Comparison of ENCODE assay signal across 8 mouse cellular contexts in genomic region chr8:111027391-111027937, GRCm38 (mm10). TPM values are rescaled to one million over a fixed set of nuclear protein-coding genes. Genes with fewer than 3 reads are reported as not detected.
DNase-seq lines count a peak whose midpoint lies in the region; ATAC-seq and TF ChIP-seq lines count a peak whose summit lies in the region.

No protein-coding gene starts in this region.

- peak; percentile 98 for ATAC-seq in erythroblast, adult 5-6 weeks (replicated peaks; ENCODE audit: low FRiP score, poor library complexity, severe bottlenecking)
- peak; percentile 83 for ATAC-seq in heart, embryonic 11.5 days (replicated peaks; ENCODE audit: insufficient number of reproducible peaks, low FRiP score, low TSS enrichment)
- peak; percentile 97 for ATAC-seq in kidney, embryonic 16.5 days (ENCODE audit: low FRiP score, low TSS enrichment)

- no peaks in the 10 kb centered on the region for H3K79me2 ChIP-seq in liver, adult 2 months (ENCODE audit: control insufficient read depth, insufficient read depth, low read length)
- no peaks in the 10 kb centered on the region for H3K79me2 ChIP-seq in myocyte (ENCODE audit: control insufficient read depth, insufficient read depth)

- H3K27ac ChIP-seq in heart, embryonic 11.5 days (ENCODE audit: low read depth, low read length), result peak overlapping the region; percentile 66
- peak overlapping the region; percentile 76 for H3K27ac ChIP-seq in kidney, embryonic 16.5 days (ENCODE audit: low read length)
- peak overlapping the region; percentile 85 for H3K27ac ChIP-seq in liver, adult 2 months (replicated peaks; ENCODE audit: insufficient read depth, low read depth, low read length)

- peak overlapping the region; percentile 90 for H3K4me2 ChIP-seq in heart, embryonic 11.5 days
- H3K4me2 ChIP-seq in kidney, embryonic 16.5 days (replicated peaks; ENCODE audit: low read depth, low read length), result peak overlapping the region; percentile 73
- H3K4me2 ChIP-seq in myocyte (ENCODE audit: low read depth), result peak overlapping the region; percentile 84

- H3K4me3 ChIP-seq in heart, embryonic 11.5 days (ENCODE audit: low read depth, low read length), result peak overlapping the region; percentile 84
- H3K4me3 ChIP-seq in kidney, embryonic 16.5 days (ENCODE audit: low read length), result peak overlapping the region; percentile 78
- H3K4me3 ChIP-seq in liver, adult 2 months (ENCODE audit: insufficient read depth, low read depth, low read length), result peak overlapping the region; percentile 61
- H3K4me3 ChIP-seq in myocyte, result peak overlapping the region; percentile 44

- 0 out of 2 replicates have a peak, but pooled peaks cover 4% of the 10 kb centered on the region for H3K4me1 ChIP-seq in heart, embryonic 11.5 days (ENCODE audit: control insufficient read depth, insufficient read depth, low read length)
- no peaks in the 10 kb centered on the region for H3K4me1 ChIP-seq in kidney, embryonic 16.5 days (ENCODE audit: insufficient read depth, low read length)
- H3K4me1 ChIP-seq in liver, adult 2 months (ENCODE audit: control insufficient read depth, insufficient read depth, low read length), result peaks cover 2% of the 10 kb centered on the region; the same call in 1 of the 2 replicates

- H3ac ChIP-seq in myocyte (ENCODE audit: control insufficient read depth, insufficient read length), result peak overlapping the region; percentile 7

- peak; percentile 94 for DNase-seq in A20 (ENCODE audit: low read depth, low spot score)
- peak; percentile 96 for DNase-seq in brain, adult 2 months (ENCODE audit: low read depth, low spot score)
- peak; percentile 87 for DNase-seq in liver, adult 2 months (ENCODE audit: extremely low read depth, low read depth, low spot score)
- DNase-seq in splenic B cell, adult 2 months (ENCODE audit: low read depth, low spot score), result peak; percentile 89

- no peaks in the 10 kb centered on the region for H3K9me3 ChIP-seq in heart, embryonic 11.5 days (replicated peaks; ENCODE audit: control insufficient read depth, low read length)
- no peaks in the 10 kb centered on the region for H3K9me3 ChIP-seq in kidney, embryonic 16.5 days (ENCODE audit: low read length)

- no peak for TF ChIP-seq CTCF in liver, adult 2 months (IDR thresholded peaks at IDR 0.05; ENCODE audit: low read depth, low read length)

- H3K27me3 ChIP-seq in heart, embryonic 11.5 days (ENCODE audit: control insufficient read depth, insufficient read depth, low read length), result no peaks in the 10 kb centered on the region
- 0 out of 2 replicates have a peak, but pooled peaks cover 4% of the 10 kb centered on the region for H3K27me3 ChIP-seq in kidney, embryonic 16.5 days (ENCODE audit: insufficient read depth, low read length)
- H3K27me3 ChIP-seq in liver, adult 2 months (ENCODE audit: control insufficient read depth, insufficient read depth, low read length), result no peaks in the 10 kb centered on the region
- no peaks in the 10 kb centered on the region for H3K27me3 ChIP-seq in myocyte (ENCODE audit: control insufficient read depth, insufficient read depth, insufficient read length)
- no peaks in the 10 kb centered on the region for H3K27me3 ChIP-seq in splenic B cell, adult 2 months (ENCODE audit: control insufficient read depth, insufficient read depth, low read length, poor library complexity, severe bottlenecking)

- WGBS in heart, embryonic 11.5 days (ENCODE audit: insufficient replicate concordance), result under 1% methylated on average over 31 of the region's 31 CpGs
- under 1% methylated on average over 31 of the region's 31 CpGs for WGBS in kidney, embryonic 16.5 days
- 0% methylated on average over 31 of the region's 31 CpGs for WGBS in liver, adult 2 months

- peak overlapping the region; percentile 91 for H3K9ac ChIP-seq in heart, embryonic 11.5 days (ENCODE audit: low read depth, low read length)
- peak overlapping the region; percentile 78 for H3K9ac ChIP-seq in kidney, embryonic 16.5 days (replicated peaks; ENCODE audit: low read length)
- peak overlapping the region; percentile 83 for H3K9ac ChIP-seq in liver, adult 2 months (ENCODE audit: low read depth, low read length)

- 0 out of 2 replicates have a peak, but pooled peaks have one; percentile 37 for TF ChIP-seq POLR2A in liver, adult 2 months (IDR thresholded peaks at IDR 0.05; ENCODE audit: extremely low read depth, insufficient read depth, low read length)
- TF ChIP-seq POLR2A in myocyte (IDR thresholded peaks at IDR 0.05; ENCODE audit: insufficient read length, low read depth), result peak; percentile 93

- no peaks in the 10 kb centered on the region for H3K36me3 ChIP-seq in heart, embryonic 11.5 days (ENCODE audit: control insufficient read depth, insufficient read depth, low read length)
- no peaks in the 10 kb centered on the region for H3K36me3 ChIP-seq in kidney, embryonic 16.5 days (ENCODE audit: insufficient read depth, low read length)
- no peaks in the 10 kb centered on the region for H3K36me3 ChIP-seq in liver, adult 2 months (ENCODE audit: control insufficient read depth, insufficient read depth, low read length)
- no peaks in the 10 kb centered on the region for H3K36me3 ChIP-seq in myocyte (ENCODE audit: control insufficient read depth, insufficient read depth)
- no peaks in the 10 kb centered on the region for H3K36me3 ChIP-seq in splenic B cell, adult 2 months (ENCODE audit: control insufficient read depth, insufficient read depth, low read length, poor library complexity, severe bottlenecking)

TF ChIP-seq in myocyte, 11 proteins besides CTCF, POLR2A, EP300 and RAD21:
- TF ChIP-seq MYOD1 (IDR thresholded peaks at IDR 0.05; ENCODE audit: control insufficient read depth in 1 of 3, insufficient read length in 2 of 3, low read depth in 2 of 3) (no peak), TCF12 (IDR thresholded peaks at IDR 0.05; ENCODE audit: insufficient read depth, poor library complexity, severe bottlenecking) (no peak), MYOG (IDR thresholded peaks at IDR 0.05; ENCODE audit: control insufficient read depth in 1 of 3, insufficient read depth in 1 of 3, insufficient read length in 2 of 3, low read depth in 2 of 3) (peak in 1 of 3 experiments; percentile 32), USF1 (IDR thresholded peaks at IDR 0.05; ENCODE audit: low read depth) (no peak), REST (IDR thresholded peaks at IDR 0.05; ENCODE audit: insufficient read depth, insufficient read length) (no peak), POLR2AphosphoS2 (IDR thresholded peaks at IDR 0.05; ENCODE audit: insufficient read length, low read depth) (peak; percentile 90), SRF (IDR thresholded peaks at IDR 0.05; ENCODE audit: control insufficient read depth, insufficient read length, low read depth) (peak; percentile 62), TCF3 (IDR thresholded peaks at IDR 0.05; ENCODE audit: insufficient read length, low read depth) (no peak), E2F4 (IDR thresholded peaks at IDR 0.05; ENCODE audit: insufficient read depth) (no peak), MAX (IDR thresholded peaks at IDR 0.05; ENCODE audit: low read depth) (no peak), CEBPB (IDR thresholded peaks at IDR 0.05; ENCODE audit: insufficient read depth, poor library complexity, severe bottlenecking) (no peak)

RNA-seq across cellular contexts. Expression of gene Ddx19b, which starts 4.1 kb away (rescaled TPM):
- 0.77 and 1.3 TPM in 2 replicates for total RNA-seq in erythroblast, adult 5-6 weeks (2015; ENCODE audit: low replicate concordance)
- total RNA-seq in erythroblast, adult 5-6 weeks (2017; ENCODE audit: low replicate concordance), result 2.5 and 3.2 TPM in 2 replicates
- 3.8 and 4.8 TPM in 2 replicates for polyA plus RNA-seq in heart, embryonic 11.5 days (2014; fragmentation: Nextera tagmentation; extraction: Ambion mirVana)
- polyA plus RNA-seq in kidney, embryonic 16.5 days (2015; fragmentation: Nextera tagmentation; extraction: Ambion mirVana), result 6.2 and 6.8 TPM in 2 replicates
- 5.8 and 7.1 TPM in 2 replicates for total RNA-seq in liver, adult 2 months (2014; rRNA removed)
- 3.3 and 3.4 TPM in 2 replicates for polyA plus RNA-seq in liver, adult 2 months (2012; rRNA removed)
- polyA plus RNA-seq in myocyte (2012; fragmentation: generic; extraction: Trizol), result 5.9 TPM

RNA-seq across cellular contexts. Expression of gene Aars, which starts 5.5 kb away (rescaled TPM):
- total RNA-seq in erythroblast, adult 5-6 weeks (2015; ENCODE audit: low replicate concordance), result 12.3 and 23.1 TPM in 2 replicates
- 35.3 and 49.5 TPM in 2 replicates for total RNA-seq in erythroblast, adult 5-6 weeks (2017; ENCODE audit: low replicate concordance)
- polyA plus RNA-seq in heart, embryonic 11.5 days (2014; fragmentation: Nextera tagmentation; extraction: Ambion mirVana), result 40.9 and 47.3 TPM in 2 replicates
- 57.7 and 66.3 TPM in 2 replicates for polyA plus RNA-seq in kidney, embryonic 16.5 days (2015; fragmentation: Nextera tagmentation; extraction: Ambion mirVana)
- total RNA-seq in liver, adult 2 months (2014; rRNA removed), result 60.1 and 60.5 TPM in 2 replicates
- 56.6 and 56.9 TPM in 2 replicates for polyA plus RNA-seq in liver, adult 2 months (2012; rRNA removed)
- polyA plus RNA-seq in myocyte (2012; fragmentation: generic; extraction: Trizol), result 340 TPM

RNA-seq across cellular contexts. Expression of gene Exosc6, which starts 28.7 kb away (rescaled TPM):
- 6.5 and 7.3 TPM in 2 replicates for total RNA-seq in erythroblast, adult 5-6 weeks (2015; ENCODE audit: low replicate concordance)
- total RNA-seq in erythroblast, adult 5-6 weeks (2017; ENCODE audit: low replicate concordance), result not detected in 2 replicates
- 11.3 and 18.4 TPM in 2 replicates for polyA plus RNA-seq in heart, embryonic 11.5 days (2014; fragmentation: Nextera tagmentation; extraction: Ambion mirVana)
- polyA plus RNA-seq in kidney, embryonic 16.5 days (2015; fragmentation: Nextera tagmentation; extraction: Ambion mirVana), result 19.1 TPM in 2 replicates
- total RNA-seq in liver, adult 2 months (2014; rRNA removed), result not detected in 2 replicates
- polyA plus RNA-seq in liver, adult 2 months (2012; rRNA removed), result not detected in 2 replicates
- not detected for polyA plus RNA-seq in myocyte (2012; fragmentation: generic; extraction: Trizol)

RNA-seq across cellular contexts. Expression of gene Ddx19a, which starts 29.9 kb away (rescaled TPM):
- 13.1 and 31.6 TPM in 2 replicates for total RNA-seq in erythroblast, adult 5-6 weeks (2015; ENCODE audit: low replicate concordance)
- 9.5 and 13.1 TPM in 2 replicates for total RNA-seq in erythroblast, adult 5-6 weeks (2017; ENCODE audit: low replicate concordance)
- polyA plus RNA-seq in heart, embryonic 11.5 days (2014; fragmentation: Nextera tagmentation; extraction: Ambion mirVana), result 23.4 and 27.2 TPM in 2 replicates
- polyA plus RNA-seq in kidney, embryonic 16.5 days (2015; fragmentation: Nextera tagmentation; extraction: Ambion mirVana), result 15.0 and 15.1 TPM in 2 replicates
- 10.2 and 15.1 TPM in 2 replicates for total RNA-seq in liver, adult 2 months (2014; rRNA removed)
- 11.8 and 12.0 TPM in 2 replicates for polyA plus RNA-seq in liver, adult 2 months (2012; rRNA removed)
- 32.5 TPM for polyA plus RNA-seq in myocyte (2012; fragmentation: generic; extraction: Trizol)

Comparison
In these comparisons a context has a peak if more than half of its experiments do, and no peak if none do; other contexts are left out.
1. Peak in every context shown above with its lines: DNase-seq, ATAC-seq, H3K4me3 ChIP-seq and H3K27ac ChIP-seq.
2. RNA of gene Exosc6, which starts 28.7 kb away (polyA plus RNA-seq): 19.1 TPM in kidney, embryonic 16.5 days and 11.3 to 18.4 TPM in heart, embryonic 11.5 days; not detected in liver, adult 2 months and not detected in myocyte (single experiment); every median in the first group is over 10 times any median in the second.